Mouse (Mus musculus) testis, adult 2 months (tissue): Measurements from ENCODE around the gene Dnajc30.

Experiments
- CTCF ChIP-seq: fragments of 200-500 bp; IDR thresholded peaks from 2 replicates; pipeline ENCODE4 v1.5.1; 2012; ENCODE audit warnings: low read depth, mild to moderate bottlenecking, inconsistent platforms, low read length, moderate library complexity; ENCODE audit not compliant: control insufficient read depth, insufficient read depth, insufficient replicate concordance
- POLR2A ChIP-seq: fragments of 200-500 bp; IDR thresholded peaks from 2 replicates; pipeline ENCODE4 v1.6.1; 2012; ENCODE audit warnings: low read depth, mild to moderate bottlenecking, inconsistent platforms, low read length, moderate library complexity; ENCODE audit not compliant: control insufficient read depth

DNA sequence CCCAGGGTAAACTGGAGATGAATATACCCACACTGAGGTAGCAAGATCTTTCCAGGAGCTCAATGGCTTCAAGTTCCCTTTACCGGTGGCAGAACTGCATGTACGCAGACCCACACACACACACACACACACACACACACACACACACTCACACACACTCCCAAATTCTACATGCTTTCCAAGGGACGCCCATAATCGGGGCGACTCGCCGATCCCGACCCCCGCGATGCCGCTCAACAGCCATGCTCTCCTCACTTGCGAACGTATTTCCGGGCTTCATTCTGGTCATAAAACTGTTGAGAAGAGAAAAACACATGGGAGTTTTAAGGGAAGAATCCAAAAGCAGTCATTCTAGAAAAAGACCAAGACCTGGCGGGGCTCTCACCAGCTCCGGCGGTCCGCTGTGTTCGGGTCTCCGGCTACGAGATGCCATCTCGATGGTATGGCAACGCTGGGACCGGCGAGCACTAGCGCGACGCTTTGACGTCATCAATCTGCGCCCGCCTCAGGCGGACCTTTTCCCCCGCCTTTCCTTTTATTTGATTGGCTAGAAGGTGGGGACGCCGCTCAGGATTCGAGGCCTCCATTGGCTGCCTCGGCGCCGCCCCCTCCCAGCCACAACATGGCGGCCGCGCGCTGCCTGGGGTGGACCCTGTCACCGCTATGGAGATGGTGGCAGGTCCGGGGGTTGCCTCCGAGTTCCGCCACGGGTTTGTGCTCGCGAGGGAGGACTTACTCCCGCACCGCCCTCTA, at the start of gene Dnajc30:
- TF ChIP-seq CTCF (no peak), POLR2A (peak; percentile 91)
